Mouse (Mus musculus) neural tube, embryonic 12.5 days (tissue): Measurements from ENCODE around the gene Slc1a4. TPM values are rescaled to one million over a fixed set of nuclear protein-coding genes. Genes with fewer than 3 reads are reported as not detected.

Experiments used
- ATAC-seq: fragments of 200-750 bp; cut with Nextera tagmentation; 2 replicates; pipeline ENCODE4 v1.8.0; 2017; ENCODE audit warnings: low read depth, mild to moderate bottlenecking, moderate TSS enrichment, moderate library complexity; ENCODE audit not compliant: low FRiP score
- H3K27ac ChIP-seq: fragments of 300-500 bp; sonication (generic); 2 replicates; pipeline ENCODE4 v1.5.1; 2016
- H3K27me3 ChIP-seq: fragments of 300-500 bp; sonication (generic); replicated peaks from 2 replicates; pipeline ENCODE4 v1.6.1; 2016; ENCODE audit warnings: mild to moderate bottlenecking
- H3K36me3 ChIP-seq: fragments of 300-500 bp; sonication (generic); 2 replicates; pipeline ENCODE4 v1.6.1; 2016; ENCODE audit warnings: mild to moderate bottlenecking
- H3K4me1 ChIP-seq: fragments of 300-500 bp; sonication (generic); 2 replicates; pipeline ENCODE4 v1.6.1; 2016
- H3K4me2 ChIP-seq: fragments of 300-500 bp; sonication (generic); replicated peaks from 2 replicates; pipeline ENCODE4 v1.6.1; 2016; ENCODE audit warnings: mild to moderate bottlenecking
- H3K4me3 ChIP-seq: fragments of 300-500 bp; sonication (generic); 2 replicates; pipeline ENCODE4 v1.5.1; 2016
- H3K9ac ChIP-seq: fragments of 300-500 bp; sonication (generic); 2 replicates; pipeline ENCODE4 v1.6.1; 2016; ENCODE audit warnings: mild to moderate bottlenecking
- H3K9me3 ChIP-seq: fragments of 300-500 bp; sonication (generic); 2 replicates; pipeline ENCODE4 v1.6.1; 2016; ENCODE audit warnings: mild to moderate bottlenecking
- WGBS: fragments of 180-500 bp; shearing (Covaris S2); methylation state at CpG from one replicate; pipeline ENCODE4 v1.1.7; 2016; 5-methylcytosine and 5-hydroxymethylcytosine counted together
- polyA plus RNA-seq: library from polyadenylated mRNA; unstranded; fragments of >200 nt; fragmentation: Nextera tagmentation; extraction: Ambion mirVana; gene quantifications from 2 replicates; pipeline ENCODE4 v1.2.1, GENCODE M21; 2016

Slc1a4 gene
- polyA plus RNA-seq, 1 experiment from 2014 or later = 27.8 TPM

- H3K4me3 ChIP-seq = no peak overlapping the region
- no peak overlapping the region for H3K9ac ChIP-seq
- whole genome bisulfite sequencing = 86% methylated on average over 16 of the region's 16 CpGs
- ATAC-seq = no peak
- no peaks in the 10 kb centered on the region for H3K9me3 ChIP-seq
- H3K27me3 ChIP-seq = no peaks in the 10 kb centered on the region
- no peaks in the 10 kb centered on the region for H3K4me1 ChIP-seq
- H3K36me3 ChIP-seq = peaks cover 10% of the 10 kb centered on the region; the same call in 1 of the 2 replicates
- H3K27ac ChIP-seq = no peak overlapping the region
- H3K4me2 ChIP-seq = no peak overlapping the region
Measured at GRCm38 (mm10) chr11:20318659-20319454, 13.7 kb downstream of the Slc1a4 start.

GRCm38 (mm10) chr11:20313576-20313975 lies 18.9 kb downstream of the Slc1a4 start:
- peaks cover 22% of the 10 kb centered on the region for H3K36me3 ChIP-seq
- no peaks in the 10 kb centered on the region for H3K27me3 ChIP-seq
- no peaks in the 10 kb centered on the region for H3K4me1 ChIP-seq
- no peaks in the 10 kb centered on the region for H3K9me3 ChIP-seq
- H3K4me2 ChIP-seq = no peak overlapping the region
- no peak overlapping the region for H3K4me3 ChIP-seq
- no peak overlapping the region for H3K27ac ChIP-seq
- H3K9ac ChIP-seq = no peak overlapping the region
- WGBS = 95% methylated on average over 8 of the region's 8 CpGs
- ATAC-seq = no peak

- Histone ChIP-seq H3K9ac (no peak overlapping the region), H3K9me3 (no peaks in the 10 kb centered on the region), H3K27me3 (no peaks in the 10 kb centered on the region), H3K4me3 (no peak overlapping the region), H3K4me2 (no peak overlapping the region), H3K4me1 (no peaks in the 10 kb centered on the region), H3K36me3 (peaks cover 50% of the 10 kb centered on the region), H3K27ac (no peak overlapping the region)
- no peak for ATAC-seq
- 76% methylated on average over 5 of the region's 5 CpGs for WGBS
Measured at GRCm38 (mm10) chr11:20309044-20309443, 23.5 kb downstream of the Slc1a4 start.

GRCm38 (mm10) chr11:20307409-20307808 lies 25.1 kb downstream of the Slc1a4 start:
- no peaks in the 10 kb centered on the region for H3K4me1 ChIP-seq
- no peaks in the 10 kb centered on the region for H3K27me3 ChIP-seq
- WGBS = 96% methylated on average over 3 of the region's 3 CpGs
- H3K9me3 ChIP-seq = no peaks in the 10 kb centered on the region
- H3K36me3 ChIP-seq = peaks cover 56% of the 10 kb centered on the region
- ATAC-seq = no peak
- H3K27ac ChIP-seq = no peak overlapping the region
- no peak overlapping the region for H3K4me2 ChIP-seq
- no peak overlapping the region for H3K9ac ChIP-seq
- H3K4me3 ChIP-seq = no peak overlapping the region

- Histone ChIP-seq H3K9ac (no peak overlapping the region), H3K27ac (no peak overlapping the region), H3K4me1 (no peaks in the 10 kb centered on the region), H3K36me3 (peaks cover 51% of the 10 kb centered on the region), H3K9me3 (no peaks in the 10 kb centered on the region), H3K27me3 (no peaks in the 10 kb centered on the region), H3K4me3 (no peak overlapping the region), H3K4me2 (no peak overlapping the region)
- 71% methylated on average over 1 of the region's 1 CpGs for WGBS
- no peak for ATAC-seq
Measured at GRCm38 (mm10) chr11:20305641-20306040, 26.9 kb downstream of the Slc1a4 start.

- H3K4me2 ChIP-seq = no peak overlapping the region
- no peaks in the 10 kb centered on the region for H3K9me3 ChIP-seq
- H3K27me3 ChIP-seq = no peaks in the 10 kb centered on the region
- H3K36me3 ChIP-seq = peaks cover 51% of the 10 kb centered on the region
- H3K27ac ChIP-seq = no peak overlapping the region
- H3K4me3 ChIP-seq = no peak overlapping the region
- H3K4me1 ChIP-seq = no peaks in the 10 kb centered on the region
- H3K9ac ChIP-seq = no peak overlapping the region
- 72% methylated on average over 6 of the region's 6 CpGs for WGBS
- ATAC-seq = no peak
Measured at GRCm38 (mm10) chr11:20304341-20304740, 28.2 kb downstream of the Slc1a4 start.

- Histone ChIP-seq H3K9ac (no peak overlapping the region), H3K27ac (no peak overlapping the region), H3K27me3 (no peaks in the 10 kb centered on the region), H3K4me2 (no peak overlapping the region), H3K4me3 (no peak overlapping the region), H3K9me3 (no peaks in the 10 kb centered on the region), H3K36me3 (peaks cover 33% of the 10 kb centered on the region), H3K4me1 (no peaks in the 10 kb centered on the region)
- no peak for ATAC-seq
- WGBS = 95% methylated on average over 4 of the region's 4 CpGs
Measured at GRCm38 (mm10) chr11:20301332-20301731, 31.2 kb downstream of the Slc1a4 start.

- Histone ChIP-seq H3K9ac (no peak overlapping the region), H3K4me1 (no peaks in the 10 kb centered on the region), H3K27ac (no peak overlapping the region), H3K4me3 (no peak overlapping the region), H3K4me2 (no peak overlapping the region), H3K27me3 (no peaks in the 10 kb centered on the region), H3K9me3 (no peaks in the 10 kb centered on the region), H3K36me3 (peaks cover 28% of the 10 kb centered on the region)
- 91% methylated on average over 6 of the region's 6 CpGs for WGBS
- ATAC-seq = no peak
Measured at GRCm38 (mm10) chr11:20300850-20301249, 31.7 kb downstream of the Slc1a4 start.

- no peak overlapping the region for H3K4me3 ChIP-seq
- WGBS = 79% methylated on average over 6 of the region's 6 CpGs
- H3K27ac ChIP-seq = no peak overlapping the region
- H3K9me3 ChIP-seq = no peaks in the 10 kb centered on the region
- no peak overlapping the region for H3K9ac ChIP-seq
- H3K4me1 ChIP-seq = no peaks in the 10 kb centered on the region
- H3K27me3 ChIP-seq = no peaks in the 10 kb centered on the region
- peaks cover 19% of the 10 kb centered on the region for H3K36me3 ChIP-seq
- no peak for ATAC-seq
- H3K4me2 ChIP-seq = no peak overlapping the region
Measured at GRCm38 (mm10) chr11:20299900-20300299, 32.6 kb downstream of the Slc1a4 start.

GRCm38 (mm10) chr11:20284463-20284862 lies 48.0 kb downstream of the Slc1a4 start:
- Histone ChIP-seq H3K4me1 (no peaks in the 10 kb centered on the region), H3K4me2 (no peak overlapping the region), H3K9me3 (no peaks in the 10 kb centered on the region), H3K9ac (no peak overlapping the region), H3K4me3 (no peak overlapping the region), H3K27me3 (no peaks in the 10 kb centered on the region), H3K27ac (no peak overlapping the region), H3K36me3 (no peaks in the 10 kb centered on the region)
- 77% methylated on average over 3 of the region's 3 CpGs for WGBS
- no peak for ATAC-seq

GRCm38 (mm10) chr11:20282601-20283219 lies 49.8 kb downstream of the Slc1a4 start:
- Histone ChIP-seq H3K4me3 (no peak overlapping the region), H3K27me3 (no peaks in the 10 kb centered on the region), H3K9me3 (no peaks in the 10 kb centered on the region), H3K4me1 (no peaks in the 10 kb centered on the region), H3K36me3 (no peaks in the 10 kb centered on the region), H3K27ac (no peak overlapping the region), H3K4me2 (no peak overlapping the region), H3K9ac (no peak overlapping the region)
- WGBS = 89% methylated on average over 2 of the region's 2 CpGs
- ATAC-seq = no peak

GRCm38 (mm10) chr11:20280982-20281381 lies 51.5 kb downstream of the Slc1a4 start:
- Histone ChIP-seq H3K4me2 (no peak overlapping the region), H3K27me3 (no peaks in the 10 kb centered on the region), H3K9me3 (no peaks in the 10 kb centered on the region), H3K9ac (no peak overlapping the region), H3K36me3 (no peaks in the 10 kb centered on the region), H3K27ac (no peak overlapping the region), H3K4me1 (no peaks in the 10 kb centered on the region), H3K4me3 (no peak overlapping the region)
- no peak for ATAC-seq
- 87% methylated on average over 5 of the region's 5 CpGs for WGBS

GRCm38 (mm10) chr11:20278702-20279101 lies 53.8 kb downstream of the Slc1a4 start:
- no peak overlapping the region for H3K4me3 ChIP-seq
- no peak overlapping the region for H3K4me2 ChIP-seq
- no peak for ATAC-seq
- no peak overlapping the region for H3K9ac ChIP-seq
- H3K4me1 ChIP-seq = no peaks in the 10 kb centered on the region
- 58% methylated on average over 5 of the region's 5 CpGs for WGBS
- no peaks in the 10 kb centered on the region for H3K27me3 ChIP-seq
- H3K27ac ChIP-seq = no peak overlapping the region
- H3K36me3 ChIP-seq = no peaks in the 10 kb centered on the region
- no peaks in the 10 kb centered on the region for H3K9me3 ChIP-seq
